Mouse (Mus musculus) midbrain, embryonic 11.5 days (tissue): ENCODE data around the gene Arl5a. TPM values are rescaled to one million over a fixed set of nuclear protein-coding genes. Genes with fewer than 3 reads are reported as not detected.

Source experiments
- ATAC-seq: fragments of 200-750 bp; cut with Nextera tagmentation; 2 replicates; pipeline ENCODE4 v1.8.0; 2017; ENCODE audit warnings: moderate TSS enrichment, moderate library complexity; ENCODE audit not compliant: low FRiP score
- DNase-seq: peaks from one replicate; pipeline ENCODE4 v3.0.0; 2015; ENCODE audit warnings: low spot score; ENCODE audit errors: missing footprints
- H3K27ac ChIP-seq: fragments of 300-500 bp; sonication (generic); 2 replicates; pipeline ENCODE4 v1.5.1; 2014; ENCODE audit warnings: low read depth, low read length
- H3K27me3 ChIP-seq: fragments of 300-500 bp; sonication (generic); 2 replicates; pipeline ENCODE4 v1.6.1; 2014; ENCODE audit warnings: mild to moderate bottlenecking, low read length, moderate library complexity, mixed read lengths; ENCODE audit not compliant: control insufficient read depth, insufficient read depth
- H3K36me3 ChIP-seq: fragments of 300-500 bp; sonication (generic); 2 replicates; pipeline ENCODE4 v1.6.1; 2014; ENCODE audit warnings: mild to moderate bottlenecking, low read length, moderate library complexity, mixed read lengths; ENCODE audit not compliant: control insufficient read depth, insufficient read depth
- H3K4me1 ChIP-seq: fragments of 300-500 bp; sonication (generic); 2 replicates; pipeline ENCODE4 v1.6.1; 2014; ENCODE audit warnings: low read length; ENCODE audit not compliant: control insufficient read depth, insufficient read depth
- H3K4me2 ChIP-seq: fragments of 300-500 bp; sonication (generic); 2 replicates; pipeline ENCODE4 v1.6.1; 2014; ENCODE audit warnings: mild to moderate bottlenecking, moderate library complexity
- H3K4me3 ChIP-seq: fragments of 300-500 bp; sonication (generic); 2 replicates; pipeline ENCODE4 v1.5.1; 2014; ENCODE audit warnings: low read depth, low read length
- H3K9ac ChIP-seq: fragments of 300-500 bp; sonication (generic); 2 replicates; pipeline ENCODE4 v1.6.1; 2014; ENCODE audit warnings: low read length
- H3K9me3 ChIP-seq: fragments of 300-500 bp; sonication (generic); 2 replicates; pipeline ENCODE4 v1.6.1; 2016; ENCODE audit warnings: low read length; ENCODE audit not compliant: control insufficient read depth
- WGBS: fragments of 180-500 bp; shearing (Covaris S2); extraction: QIAGEN DNeasy Blood & Tissue Kit; methylation state at CpG from one replicate; pipeline ENCODE4 v1.1.7; 2014; 5-methylcytosine and 5-hydroxymethylcytosine counted together
- polyA plus RNA-seq: library from polyadenylated mRNA; unstranded; fragments of >200 nt; fragmentation: Nextera tagmentation; extraction: Ambion mirVana; gene quantifications from 2 replicates; pipeline ENCODE4 v1.2.1, GENCODE M21; 2014

Arl5a gene
- polyA plus RNA-seq, 1 experiment from 2014 or later, result 77.9 TPM

DNA sequence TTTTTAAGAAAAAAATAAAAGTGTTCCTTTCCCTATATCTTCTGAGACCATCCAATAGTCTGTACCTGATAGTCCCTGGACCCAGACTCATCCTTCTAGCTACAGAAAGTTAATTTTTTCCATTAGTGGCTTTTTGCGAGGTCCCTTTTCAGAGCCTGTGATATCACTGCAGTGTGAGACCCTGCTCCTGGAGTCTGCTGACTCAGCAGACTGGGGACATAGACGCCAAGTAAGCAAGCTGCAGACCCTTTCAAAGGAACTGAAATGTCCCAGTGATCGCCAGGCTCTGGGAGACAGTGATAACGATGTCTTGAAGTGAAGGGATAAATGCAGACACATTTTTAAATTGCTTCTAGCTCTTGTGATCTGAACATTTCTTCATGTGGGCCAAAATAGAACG is 21.9 kb upstream of the Arl5a start:
- no peak overlapping the region for H3K4me2 ChIP-seq
- no peaks in the 10 kb centered on the region for H3K27me3 ChIP-seq
- ATAC-seq, result no peak
- H3K27ac ChIP-seq, result no peak overlapping the region
- H3K4me3 ChIP-seq, result no peak overlapping the region
- no peak for DNase-seq
- no peaks in the 10 kb centered on the region for H3K4me1 ChIP-seq
- no peaks in the 10 kb centered on the region for H3K9me3 ChIP-seq
- WGBS, result 86% methylated on average over 5 of the region's 5 CpGs
- no peaks in the 10 kb centered on the region for H3K36me3 ChIP-seq
- H3K9ac ChIP-seq, result no peak overlapping the region

- ATAC-seq (no peak), DNase-seq (no peak)
- 40% methylated on average over 5 of the region's 5 CpGs for WGBS
- Histone ChIP-seq H3K4me2 (no peak overlapping the region), H3K27ac (no peak overlapping the region), H3K4me1 (no peaks in the 10 kb centered on the region), H3K27me3 (no peaks in the 10 kb centered on the region), H3K9ac (no peak overlapping the region), H3K4me3 (no peak overlapping the region), H3K9me3 (no peaks in the 10 kb centered on the region), H3K36me3 (no peaks in the 10 kb centered on the region)
These were observed 17.4 kb upstream of the Arl5a start for GRCm38 (mm10) chr2:52442125-52442524.

DNA sequence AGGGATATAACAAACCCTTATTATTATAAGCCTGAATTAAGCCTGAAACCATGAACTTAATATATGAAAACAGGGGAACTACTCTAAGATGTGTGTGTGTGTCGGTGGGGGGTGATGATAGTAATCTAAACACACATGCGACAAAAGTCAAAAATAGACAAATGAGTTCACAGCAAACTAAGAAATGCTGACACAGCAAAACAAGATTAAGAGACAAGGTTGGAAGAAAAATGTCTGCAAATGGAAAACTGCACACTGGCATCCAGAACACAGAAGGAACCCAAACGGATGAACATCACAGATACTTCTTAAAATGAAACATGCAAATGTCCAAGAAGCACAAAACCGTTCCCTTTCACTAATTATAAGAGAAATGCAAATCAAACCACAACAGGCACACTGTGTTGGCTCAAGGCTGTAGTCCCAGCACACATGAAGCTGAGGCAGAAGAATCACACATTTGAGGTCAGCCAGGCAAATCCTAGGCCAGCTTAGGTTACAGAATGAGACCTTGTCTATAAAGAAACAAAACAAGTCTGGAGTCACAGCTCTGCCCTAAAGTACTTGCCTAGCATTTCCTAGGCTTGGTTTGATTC is 15.8 kb upstream of the Arl5a start:
- ATAC-seq, result no peak

DNA sequence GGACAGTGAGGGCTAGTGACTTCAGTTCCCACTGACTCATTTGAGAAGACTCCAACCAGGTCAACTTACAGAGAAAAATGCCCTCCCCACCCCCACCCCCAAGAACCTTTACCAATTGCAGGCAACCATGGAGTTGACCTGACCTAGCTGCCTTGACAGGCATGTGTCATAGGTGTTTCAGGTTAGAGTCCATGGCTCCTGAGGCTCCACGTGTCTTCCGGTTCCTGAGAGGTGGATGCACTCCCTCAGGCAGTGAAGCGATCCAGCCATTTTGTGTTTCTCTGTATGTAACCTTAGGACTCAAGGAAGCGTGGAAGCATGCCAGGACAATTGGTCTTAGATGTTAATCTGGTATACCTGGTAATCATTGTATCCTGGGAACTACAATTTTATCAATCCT is 13.7 kb upstream of the Arl5a start:
- DNase-seq (no peak), ATAC-seq (no peak)
- H3K4me1 ChIP-seq, result no peaks in the 10 kb centered on the region
- H3K36me3 ChIP-seq, result no peaks in the 10 kb centered on the region
- no peak overlapping the region for H3K4me3 ChIP-seq
- H3K27me3 ChIP-seq, result no peaks in the 10 kb centered on the region
- no peak overlapping the region for H3K27ac ChIP-seq
- no peaks in the 10 kb centered on the region for H3K9me3 ChIP-seq
- H3K4me2 ChIP-seq, result no peak overlapping the region
- no peak overlapping the region for H3K9ac ChIP-seq
- WGBS, result 89% methylated on average over 4 of the region's 4 CpGs

More for the DNA sequence above, 15.8 kb upstream of the Arl5a start:
- no peak for DNase-seq
- no peak overlapping the region for H3K4me2 ChIP-seq
- no peaks in the 10 kb centered on the region for H3K27me3 ChIP-seq
- no peak overlapping the region for H3K27ac ChIP-seq
- H3K9ac ChIP-seq, result no peak overlapping the region
- no peaks in the 10 kb centered on the region for H3K4me1 ChIP-seq
- WGBS, result 89% methylated on average over 4 of the region's 4 CpGs
- H3K36me3 ChIP-seq, result no peaks in the 10 kb centered on the region
- no peak overlapping the region for H3K4me3 ChIP-seq
- no peaks in the 10 kb centered on the region for H3K9me3 ChIP-seq

- Histone ChIP-seq H3K4me3 (no peak overlapping the region), H3K9ac (no peak overlapping the region), H3K27ac (no peak overlapping the region), H3K27me3 (no peaks in the 10 kb centered on the region), H3K4me1 (no peaks in the 10 kb centered on the region), H3K9me3 (no peaks in the 10 kb centered on the region), H3K36me3 (no peaks in the 10 kb centered on the region), H3K4me2 (no peak overlapping the region)
- 75% methylated on average over 6 of the region's 6 CpGs for WGBS
- no peak for ATAC-seq
- DNase-seq, result no peak
These were observed 13.3 kb upstream of the Arl5a start for GRCm38 (mm10) chr2:52438013-52438412.

- H3K36me3 ChIP-seq, result no peaks in the 10 kb centered on the region
- H3K27ac ChIP-seq, result no peak overlapping the region
- DNase-seq (no peak), ATAC-seq (no peak)
- no peak overlapping the region for H3K4me2 ChIP-seq
- no peaks in the 10 kb centered on the region for H3K4me1 ChIP-seq
- 84% methylated on average over 14 of the region's 14 CpGs for WGBS
- H3K9me3 ChIP-seq, result no peaks in the 10 kb centered on the region
- H3K4me3 ChIP-seq, result no peak overlapping the region
- no peaks in the 10 kb centered on the region for H3K27me3 ChIP-seq
- no peak overlapping the region for H3K9ac ChIP-seq
These were observed 11.4 kb upstream of the Arl5a start for GRCm38 (mm10) chr2:52435919-52436632.

DNA sequence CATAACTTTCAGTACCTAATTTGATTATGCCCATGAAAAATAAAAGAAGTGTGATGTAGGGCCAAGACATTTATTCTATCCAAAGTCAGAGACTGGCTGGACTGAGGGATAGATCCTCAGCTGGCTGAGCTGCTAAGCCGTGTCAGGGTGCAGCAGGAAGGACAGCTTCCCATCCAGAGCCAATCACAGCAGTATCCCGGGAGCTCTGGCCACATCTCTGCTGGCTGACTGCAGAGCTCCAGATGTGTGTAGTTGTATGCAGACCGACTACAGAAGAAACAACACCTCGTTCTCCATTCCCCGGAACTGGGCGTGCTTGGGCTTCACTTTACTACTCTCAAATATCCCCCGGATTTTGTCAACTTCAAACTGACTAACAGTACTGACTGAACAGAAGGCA is 8.7 kb upstream of the Arl5a start:
- Histone ChIP-seq H3K4me2 (no peak overlapping the region), H3K36me3 (no peaks in the 10 kb centered on the region), H3K4me3 (no peak overlapping the region), H3K9ac (no peak overlapping the region), H3K9me3 (no peaks in the 10 kb centered on the region), H3K4me1 (no peaks in the 10 kb centered on the region), H3K27me3 (no peaks in the 10 kb centered on the region), H3K27ac (no peak overlapping the region)
- ATAC-seq, result no peak
- WGBS, result 64% methylated on average over 7 of the region's 7 CpGs
- no peak for DNase-seq

GRCm38 (mm10) chr2:52427383-52427782 is 2.7 kb upstream of the Arl5a start:
- H3K4me1 ChIP-seq, result peaks cover 7% of the 10 kb centered on the region; the same call in 1 of the 2 replicates
- 89% methylated on average over 3 of the region's 3 CpGs for WGBS
- H3K4me3 ChIP-seq, result no peak overlapping the region
- H3K9ac ChIP-seq, result no peak overlapping the region
- H3K36me3 ChIP-seq, result no peaks in the 10 kb centered on the region
- H3K27ac ChIP-seq, result no peak overlapping the region
- no peaks in the 10 kb centered on the region for H3K27me3 ChIP-seq
- ATAC-seq, result no peak
- no peaks in the 10 kb centered on the region for H3K9me3 ChIP-seq
- no peak overlapping the region for H3K4me2 ChIP-seq
- no peak for DNase-seq

DNA sequence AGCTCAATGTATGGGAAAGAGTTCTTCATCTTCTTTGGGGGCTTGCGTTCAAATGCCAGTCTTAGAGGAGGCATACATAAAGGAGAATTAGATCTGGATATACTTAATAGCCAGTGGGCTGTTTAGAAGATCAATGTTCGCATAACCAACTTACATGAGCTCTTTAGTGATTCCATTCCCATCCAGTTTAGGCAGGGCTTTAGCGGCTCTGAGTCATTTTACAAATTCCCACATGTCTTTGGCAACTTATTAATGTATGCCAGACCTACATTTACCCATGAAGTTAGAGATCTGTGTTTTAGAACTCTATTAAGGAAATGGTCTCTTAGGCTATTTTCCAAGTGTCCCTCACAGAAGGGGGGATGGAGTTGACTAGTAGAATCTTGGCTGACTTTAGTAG is 1.3 kb upstream of the Arl5a start:
- Histone ChIP-seq H3K36me3 (no peaks in the 10 kb centered on the region), H3K9ac (no peak overlapping the region), H3K4me3 (no peak overlapping the region), H3K27ac (no peak overlapping the region), H3K27me3 (no peaks in the 10 kb centered on the region), H3K4me2 (no peak overlapping the region), H3K4me1 (peaks cover 12% of the 10 kb centered on the region; the same call in 1 of the 2 replicates), H3K9me3 (no peaks in the 10 kb centered on the region)
- WGBS, result 92% methylated on average over 3 of the region's 3 CpGs
- no peak for DNase-seq
- no peak for ATAC-seq
